Mouse (Mus musculus): Measurements from ENCODE around the gene Tmem132b.

The Tmem132b gene

GRCm38 (mm10) chr5:125583298-125583697, 51.7 kb downstream of the Tmem132b start:
- DNase-seq = no peak

GRCm38 (mm10) chr5:125583836-125584235, 52.3 kb downstream of the Tmem132b start:
- DNase-seq = peak; percentile 72

GRCm38 (mm10) chr5:125585211-125585610, 53.6 kb downstream of the Tmem132b start:
- no peak for DNase-seq

GRCm38 (mm10) chr5:125588203-125588602, 56.6 kb downstream of the Tmem132b start:
- DNase-seq = no peak

- no peak for DNase-seq
Observed at GRCm38 (mm10) chr5:125588876-125589667, 57.5 kb downstream of the Tmem132b start.

GRCm38 (mm10) chr5:125598056-125598455, 66.5 kb downstream of the Tmem132b start:
- no peak for DNase-seq

GRCm38 (mm10) chr5:125607146-125607545, 75.6 kb downstream of the Tmem132b start:
- no peak for DNase-seq

GRCm38 (mm10) chr5:125609968-125610367, 78.4 kb downstream of the Tmem132b start:
- DNase-seq = no peak

GRCm38 (mm10) chr5:125612460-125612859, 80.9 kb downstream of the Tmem132b start:
- DNase-seq = no peak

- no peak for DNase-seq
Observed at GRCm38 (mm10) chr5:125613136-125613535, 81.6 kb downstream of the Tmem132b start.

GRCm38 (mm10) chr5:125614348-125614747, 82.8 kb downstream of the Tmem132b start:
- no peak for DNase-seq

- DNase-seq = no peak
Observed at GRCm38 (mm10) chr5:125617050-125617449, 85.5 kb downstream of the Tmem132b start.

- peak; percentile 37 for DNase-seq
Observed at GRCm38 (mm10) chr5:125627816-125628348, 96.3 kb downstream of the Tmem132b start.

GRCm38 (mm10) chr5:125634666-125635065, 103.1 kb downstream of the Tmem132b start:
- no peak for DNase-seq

- DNase-seq = no peak
Observed at GRCm38 (mm10) chr5:125640966-125641365, 109.4 kb downstream of the Tmem132b start.

- DNase-seq = peak; percentile 40
Observed at GRCm38 (mm10) chr5:125641531-125642147, 110.1 kb downstream of the Tmem132b start.

GRCm38 (mm10) chr5:125648236-125648635, 116.7 kb downstream of the Tmem132b start:
- no peak for DNase-seq

- DNase-seq = no peak
Observed at GRCm38 (mm10) chr5:125649982-125650381, 118.4 kb downstream of the Tmem132b start.

GRCm38 (mm10) chr5:125658101-125658500, 126.5 kb downstream of the Tmem132b start:
- DNase-seq = no peak

GRCm38 (mm10) chr5:125658959-125659749, 127.6 kb downstream of the Tmem132b start:
- no peak for DNase-seq

- DNase-seq = peak; percentile 78
Observed at GRCm38 (mm10) chr5:125675623-125676022, 144.0 kb downstream of the Tmem132b start.

- no peak for DNase-seq
Observed at GRCm38 (mm10) chr5:125676025-125676623, 144.6 kb downstream of the Tmem132b start.

GRCm38 (mm10) chr5:125680889-125681288, 149.3 kb downstream of the Tmem132b start:
- no peak for DNase-seq

Measured in right cerebral cortex, adult 18-20 months (tissue).